Mouse (Mus musculus): Measurements from ENCODE around the gene Usp20. TPM values are rescaled to one million over a fixed set of nuclear protein-coding genes. Genes with fewer than 3 reads are reported as not detected.
A peak's percentile ranks its signal among the peaks of the same experiment; 100 is the strongest.

Usp20 gene
- polyA plus RNA-seq, 1 experiment from 2014 or later = 33.4 TPM

GRCm38 (mm10) chr2:30967352-30968327, 14.4 kb upstream of the Usp20 start, which contains the start of gene Tor1a:
Tor1a (minus strand) TSS chr2:30967933.
- WGBS = 2% methylated on average over 47 of the region's 59 CpGs
- Histone ChIP-seq H3K27me3 (ENCODE audit: control insufficient read depth, insufficient read depth, low read length) (no peaks in the 10 kb centered on the region), H3K4me3 (replicated peaks; ENCODE audit: low read length) (peak within 1 kb of the TSS; percentile 98), H3K27ac (peak within 1 kb of the TSS; percentile 76), H3K36me3 (replicated peaks; ENCODE audit: control insufficient read depth, insufficient read depth) (peaks cover 41% of the 10 kb centered on the region), H3K9me3 (ENCODE audit: control insufficient read depth, low read length) (no peaks in the 10 kb centered on the region), H3K9ac (peak within 1 kb of the TSS; percentile 96), H3K4me2 (replicated peaks) (peak within 1 kb of the TSS; percentile 90), H3K4me1 (replicated peaks; ENCODE audit: control insufficient read depth, insufficient read depth, low read length) (peaks cover 16% of the 10 kb centered on the region)
- DNase-seq (ENCODE audit: low spot score) (peak; percentile 93), ATAC-seq (ENCODE audit: low FRiP score) (peak; percentile 95)

GRCm38 (mm10) chr2:30983024-30983423, 945 bp downstream of the Usp20 start:
- H3K36me3 ChIP-seq (replicated peaks; ENCODE audit: control insufficient read depth, insufficient read depth) = peaks cover 14% of the 10 kb centered on the region
- ATAC-seq (ENCODE audit: low FRiP score) = no peak
- peak overlapping the region; percentile 68 for H3K4me3 ChIP-seq (replicated peaks; ENCODE audit: low read length)
- no peak overlapping the region for H3K27ac ChIP-seq
- DNase-seq (ENCODE audit: low spot score) = no peak
- no peaks in the 10 kb centered on the region for H3K27me3 ChIP-seq (ENCODE audit: control insufficient read depth, insufficient read depth, low read length)
- H3K4me2 ChIP-seq (replicated peaks) = peak overlapping the region; percentile 60
- 42% methylated on average over 7 of the region's 7 CpGs for WGBS
- H3K9me3 ChIP-seq (ENCODE audit: control insufficient read depth, low read length) = no peaks in the 10 kb centered on the region
- H3K9ac ChIP-seq = 0 out of 2 replicates have a peak overlapping the region, but pooled peaks have one; percentile 73
- peaks cover 15% of the 10 kb centered on the region for H3K4me1 ChIP-seq (replicated peaks; ENCODE audit: control insufficient read depth, insufficient read depth, low read length)

- Histone ChIP-seq H3K4me1 (replicated peaks; ENCODE audit: control insufficient read depth, insufficient read depth, low read length) (peaks cover 15% of the 10 kb centered on the region), H3K27ac (no peak overlapping the region), H3K4me3 (replicated peaks; ENCODE audit: low read length) (no peak overlapping the region), H3K27me3 (ENCODE audit: control insufficient read depth, insufficient read depth, low read length) (no peaks in the 10 kb centered on the region), H3K36me3 (replicated peaks; ENCODE audit: control insufficient read depth, insufficient read depth) (no peaks in the 10 kb centered on the region), H3K9ac (no peak overlapping the region), H3K4me2 (replicated peaks) (no peak overlapping the region), H3K9me3 (ENCODE audit: control insufficient read depth, low read length) (no peaks in the 10 kb centered on the region)
- DNase-seq (ENCODE audit: low spot score) (no peak), ATAC-seq (ENCODE audit: low FRiP score) (no peak)
- 31% methylated on average over 17 of the region's 17 CpGs for WGBS
Observed at GRCm38 (mm10) chr2:30985111-30986020, 3.3 kb downstream of the Usp20 start.

GRCm38 (mm10) chr2:30990221-30990620, 8.1 kb downstream of the Usp20 start:
- Histone ChIP-seq H3K4me3 (replicated peaks; ENCODE audit: low read length) (no peak overlapping the region), H3K4me2 (replicated peaks) (no peak overlapping the region), H3K9ac (no peak overlapping the region), H3K9me3 (ENCODE audit: control insufficient read depth, low read length) (no peaks in the 10 kb centered on the region), H3K36me3 (replicated peaks; ENCODE audit: control insufficient read depth, insufficient read depth) (no peaks in the 10 kb centered on the region), H3K27me3 (ENCODE audit: control insufficient read depth, insufficient read depth, low read length) (no peaks in the 10 kb centered on the region), H3K4me1 (replicated peaks; ENCODE audit: control insufficient read depth, insufficient read depth, low read length) (0 out of 2 replicates have a peak, but pooled peaks cover 2% of the 10 kb centered on the region), H3K27ac (no peak overlapping the region)
- ATAC-seq (ENCODE audit: low FRiP score) (no peak), DNase-seq (ENCODE audit: low spot score) (no peak)
- 96% methylated on average over 9 of the region's 9 CpGs for WGBS

GRCm38 (mm10) chr2:30994853-30995252, 12.8 kb downstream of the Usp20 start:
- no peak overlapping the region for H3K9ac ChIP-seq
- H3K36me3 ChIP-seq (replicated peaks; ENCODE audit: control insufficient read depth, insufficient read depth) = peaks cover 12% of the 10 kb centered on the region
- no peaks in the 10 kb centered on the region for H3K27me3 ChIP-seq (ENCODE audit: control insufficient read depth, insufficient read depth, low read length)
- H3K4me1 ChIP-seq (replicated peaks; ENCODE audit: control insufficient read depth, insufficient read depth, low read length) = no peaks in the 10 kb centered on the region
- no peak overlapping the region for H3K4me3 ChIP-seq (replicated peaks; ENCODE audit: low read length)
- no peak overlapping the region for H3K4me2 ChIP-seq (replicated peaks)
- 95% methylated on average over 4 of the region's 4 CpGs for WGBS
- no peaks in the 10 kb centered on the region for H3K9me3 ChIP-seq (ENCODE audit: control insufficient read depth, low read length)
- DNase-seq (ENCODE audit: low spot score) (no peak), ATAC-seq (ENCODE audit: low FRiP score) (no peak)
- H3K27ac ChIP-seq = no peak overlapping the region

- Histone ChIP-seq H3K36me3 (replicated peaks; ENCODE audit: control insufficient read depth, insufficient read depth) (peaks cover 18% of the 10 kb centered on the region), H3K4me3 (replicated peaks; ENCODE audit: low read length) (no peak overlapping the region), H3K9ac (no peak overlapping the region), H3K4me2 (replicated peaks) (no peak overlapping the region), H3K9me3 (ENCODE audit: control insufficient read depth, low read length) (no peaks in the 10 kb centered on the region), H3K27ac (no peak overlapping the region), H3K27me3 (ENCODE audit: control insufficient read depth, insufficient read depth, low read length) (no peaks in the 10 kb centered on the region), H3K4me1 (replicated peaks; ENCODE audit: control insufficient read depth, insufficient read depth, low read length) (no peaks in the 10 kb centered on the region)
- 72% methylated on average over 11 of the region's 11 CpGs for WGBS
- ATAC-seq (ENCODE audit: low FRiP score) (no peak), DNase-seq (ENCODE audit: low spot score) (no peak)
Observed at GRCm38 (mm10) chr2:30995432-30995996, 13.4 kb downstream of the Usp20 start.

- no peak overlapping the region for H3K4me2 ChIP-seq (replicated peaks)
- no peak overlapping the region for H3K9ac ChIP-seq
- H3K4me3 ChIP-seq (replicated peaks; ENCODE audit: low read length) = no peak overlapping the region
- 0 out of 2 replicates have a peak, but pooled peaks have one; percentile 24 for ATAC-seq (ENCODE audit: low FRiP score)
- H3K4me1 ChIP-seq (replicated peaks; ENCODE audit: control insufficient read depth, insufficient read depth, low read length) = no peaks in the 10 kb centered on the region
- WGBS = 67% methylated on average over 8 of the region's 8 CpGs
- peak overlapping the region; percentile 69; the same call in 1 of the 2 replicates for H3K27ac ChIP-seq
- H3K9me3 ChIP-seq (ENCODE audit: control insufficient read depth, low read length) = no peaks in the 10 kb centered on the region
- DNase-seq (ENCODE audit: low spot score) = no peak
- peaks cover 44% of the 10 kb centered on the region for H3K36me3 ChIP-seq (replicated peaks; ENCODE audit: control insufficient read depth, insufficient read depth)
- H3K27me3 ChIP-seq (ENCODE audit: control insufficient read depth, insufficient read depth, low read length) = no peaks in the 10 kb centered on the region
Observed at GRCm38 (mm10) chr2:30998443-30999260, 16.6 kb downstream of the Usp20 start.

- no peak overlapping the region for H3K9ac ChIP-seq
- DNase-seq (ENCODE audit: low spot score) (no peak), ATAC-seq (ENCODE audit: low FRiP score) (no peak)
- no peaks in the 10 kb centered on the region for H3K9me3 ChIP-seq (ENCODE audit: control insufficient read depth, low read length)
- H3K27ac ChIP-seq = no peak overlapping the region
- H3K4me2 ChIP-seq (replicated peaks) = no peak overlapping the region
- H3K36me3 ChIP-seq (replicated peaks; ENCODE audit: control insufficient read depth, insufficient read depth) = peaks cover 84% of the 10 kb centered on the region
- no peaks in the 10 kb centered on the region for H3K4me1 ChIP-seq (replicated peaks; ENCODE audit: control insufficient read depth, insufficient read depth, low read length)
- no peaks in the 10 kb centered on the region for H3K27me3 ChIP-seq (ENCODE audit: control insufficient read depth, insufficient read depth, low read length)
- no peak overlapping the region for H3K4me3 ChIP-seq (replicated peaks; ENCODE audit: low read length)
- 93% methylated on average over 10 of the region's 10 CpGs for WGBS
Observed at GRCm38 (mm10) chr2:31002857-31003256, 20.8 kb downstream of the Usp20 start.
